Mouse (Mus musculus) left cerebral cortex, adult 9 months (tissue): Measurements from ENCODE around the gene Trf.
"Not testable (repeated sequence)": the region's sequence is repeated elsewhere in the genome, so short reads cannot be mapped to it uniquely, and the experiment has no call there.

Experiments used
- DNase-seq, 2 experiments: peaks; one replicate each; pipeline ENCODE4 v3.0.0; 2022; ENCODE audit warnings: low spot score in 2 of 2

Gene Trf

DNA sequence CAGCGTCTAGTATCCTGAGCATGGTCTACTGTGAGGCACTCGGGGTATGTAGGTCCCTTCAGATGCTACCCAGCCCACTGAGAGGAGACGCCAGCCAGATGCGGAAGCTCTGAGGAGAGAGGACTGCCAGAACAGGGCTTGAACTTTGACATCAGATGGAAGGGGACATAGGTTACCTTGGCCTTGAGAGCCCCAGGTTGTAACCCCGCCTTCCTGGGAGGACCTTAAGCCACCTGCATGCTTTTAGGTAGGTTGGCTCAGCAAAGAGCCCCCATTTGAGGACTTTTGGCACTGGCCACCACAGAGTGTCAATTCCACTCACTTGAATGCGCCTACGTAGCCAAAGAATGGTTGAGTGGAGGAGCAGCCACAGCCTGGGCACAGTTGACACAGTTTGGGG lies 5.5 kb downstream of the Trf start:
- DNase-seq, result no peak

- no peak for DNase-seq
These were observed 16.0 kb downstream of the Trf start for GRCm38 (mm10) chr9:103214281-103214680.

GRCm38 (mm10) chr9:103213631-103214030 lies 16.6 kb downstream of the Trf start:
- no peak for DNase-seq

- DNase-seq, result no peak
These were observed 17.4 kb downstream of the Trf start for GRCm38 (mm10) chr9:103212654-103213420.

- no peak for DNase-seq
These were observed 21.3 kb downstream of the Trf start for GRCm38 (mm10) chr9:103208802-103209423.

GRCm38 (mm10) chr9:103207846-103208245 lies 22.4 kb downstream of the Trf start:
- DNase-seq, result peak in 1 of 2 experiments; percentile 75

GRCm38 (mm10) chr9:103205786-103206185 lies 24.5 kb downstream of the Trf start:
- no peak for DNase-seq

GRCm38 (mm10) chr9:103201561-103202260 lies 28.5 kb downstream of the Trf start, which contains the start of gene Srprb:
Srprb (minus strand) TSS chr9:103202137.
- peak; percentile 81 to 92 for DNase-seq

DNA sequence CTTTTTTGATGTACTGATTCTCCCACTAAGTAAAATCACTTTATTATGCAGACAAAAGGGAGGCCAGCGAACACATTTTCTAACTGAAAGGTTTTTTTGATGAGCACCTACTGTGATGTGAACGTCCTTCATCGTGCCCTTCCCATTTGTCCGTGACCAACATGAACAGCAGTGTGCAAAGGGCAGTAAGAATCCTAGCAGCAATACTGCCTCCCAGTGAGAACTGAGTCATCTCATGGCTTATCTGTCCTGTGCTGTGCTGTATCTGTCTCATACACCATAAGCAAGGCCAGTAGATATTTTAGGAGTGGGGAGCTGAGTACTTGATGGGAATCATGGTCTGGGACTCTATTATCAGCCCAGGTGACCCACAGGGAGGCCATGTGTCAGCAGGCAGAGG lies 41.8 kb downstream of the Trf start:
- no peak for DNase-seq

GRCm38 (mm10) chr9:103186747-103187146 lies 43.5 kb downstream of the Trf start:
- DNase-seq, result no peak

DNA sequence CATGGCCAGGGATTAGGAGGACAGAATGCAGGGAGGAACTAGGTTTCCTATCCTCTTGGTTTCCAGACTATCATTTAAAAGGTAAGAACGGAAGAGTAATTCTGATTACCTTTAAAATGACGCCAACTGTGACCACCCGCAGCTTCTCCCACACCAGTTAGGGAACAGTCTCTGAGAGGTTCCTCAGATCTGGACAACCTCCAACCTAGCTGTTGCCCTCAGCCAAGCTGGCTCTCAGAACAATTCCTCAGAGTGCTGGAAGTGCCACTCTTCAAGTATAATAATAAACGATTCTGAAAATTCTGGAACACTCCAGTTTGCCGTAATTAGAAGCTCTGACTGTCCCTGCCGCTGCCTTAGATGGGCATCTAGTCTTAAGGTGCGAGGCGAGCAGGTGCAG lies 44.3 kb downstream of the Trf start:
- DNase-seq, result no peak

GRCm38 (mm10) chr9:103184855-103185254 lies 45.4 kb downstream of the Trf start:
- DNase-seq, result no peak

GRCm38 (mm10) chr9:103181886-103182285 lies 48.4 kb downstream of the Trf start:
- no peak for DNase-seq

GRCm38 (mm10) chr9:103180807-103181565 lies 49.3 kb downstream of the Trf start:
- DNase-seq, result peak in 1 of 2 experiments; percentile 49

DNA sequence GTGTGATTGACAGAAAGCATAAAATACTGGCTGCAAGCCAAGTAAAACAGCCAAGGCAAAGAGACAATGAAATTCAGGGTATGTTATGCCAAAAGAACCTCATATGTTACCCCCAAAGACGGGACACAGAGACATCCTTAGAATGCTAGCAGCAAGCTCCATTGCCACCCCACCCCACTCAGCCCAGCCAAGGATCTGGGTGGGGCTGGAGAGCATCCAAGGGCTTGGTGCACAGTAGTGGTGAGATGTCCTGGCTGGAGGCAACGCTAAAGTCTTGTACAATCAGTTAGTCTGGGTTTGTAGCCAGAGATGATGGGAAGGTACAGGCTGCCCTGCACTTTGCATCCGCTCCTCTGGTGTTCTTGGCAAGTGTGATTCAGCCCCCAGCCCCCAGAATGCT lies 49.9 kb downstream of the Trf start:
- DNase-seq, result no peak

GRCm38 (mm10) chr9:103175692-103176091 lies 54.6 kb downstream of the Trf start:
- DNase-seq, result no peak

DNA sequence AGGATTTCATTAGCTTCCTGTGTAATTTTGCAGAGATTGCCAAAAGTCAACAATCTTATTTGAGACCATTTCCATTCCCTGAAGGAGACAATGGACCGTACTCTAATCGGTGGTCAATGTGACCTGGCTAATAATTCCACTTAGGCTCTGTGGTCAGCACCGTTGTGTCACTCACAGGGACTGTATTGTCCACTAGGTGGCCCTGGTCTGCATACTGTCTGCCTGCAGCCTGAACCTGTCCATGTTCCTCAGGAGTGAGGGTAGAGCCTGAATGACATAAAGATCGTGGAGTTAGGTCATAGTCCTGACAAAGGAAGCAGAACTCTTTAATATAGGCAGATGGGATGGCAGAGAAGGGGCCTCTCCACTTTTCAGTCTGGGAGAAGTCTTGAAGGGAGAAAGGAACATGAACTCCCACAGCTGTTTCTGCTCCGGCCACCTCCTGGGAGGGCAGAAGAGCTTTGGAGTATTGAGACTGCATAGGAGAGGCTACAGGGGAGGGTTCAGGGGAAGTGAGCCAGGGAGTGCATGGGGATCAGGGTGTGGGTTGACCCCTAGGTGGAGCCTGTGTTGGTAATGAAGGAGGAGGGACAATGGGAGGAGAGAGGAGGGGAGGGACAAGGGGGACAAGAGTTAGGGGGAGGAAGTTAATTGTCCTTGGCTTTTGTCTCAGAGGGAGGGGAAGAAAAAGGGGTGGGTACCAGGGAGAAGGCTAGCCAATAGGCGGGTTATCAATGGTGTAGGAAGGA lies 55.3 kb downstream of the Trf start:
- DNase-seq, result no peak

GRCm38 (mm10) chr9:103168771-103169170 lies 61.5 kb downstream of the Trf start:
- no peak for DNase-seq

DNA sequence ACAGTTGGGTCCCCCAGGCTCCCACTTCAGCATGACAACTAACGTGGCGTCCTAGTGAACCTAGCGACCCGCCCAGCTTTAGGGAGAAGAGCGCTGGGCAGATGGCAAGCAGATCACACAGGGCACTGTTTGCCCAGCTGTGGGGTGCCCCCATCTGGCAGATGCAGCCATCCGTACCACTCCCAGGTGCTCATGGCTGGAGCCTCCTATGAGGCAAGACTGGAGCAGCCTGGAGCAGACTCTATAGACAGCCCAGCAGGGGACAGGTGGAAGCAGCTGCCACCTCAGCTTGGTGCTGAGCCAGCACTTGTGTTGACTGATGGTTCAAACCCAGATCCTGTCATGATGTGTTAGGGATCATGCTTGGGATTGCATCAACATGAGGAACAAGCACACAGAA lies 62.2 kb downstream of the Trf start:
- DNase-seq, result no peak

GRCm38 (mm10) chr9:103163806-103164205 lies 66.4 kb downstream of the Trf start:
- no peak for DNase-seq

- not testable (repeated sequence) for DNase-seq
These were observed 75.1 kb downstream of the Trf start for GRCm38 (mm10) chr9:103155158-103155557.
